Mouse (Mus musculus) intestine, postnatal 0 days (tissue): ENCODE results near the gene Mrpl54. TPM values are rescaled to one million over a fixed set of nuclear protein-coding genes. Genes with fewer than 3 reads are reported as not detected.

Source experiments
- ATAC-seq: fragments of 200-750 bp; cut with Nextera tagmentation; 2 replicates; pipeline ENCODE4 v1.8.0; 2017; ENCODE audit warnings: mild to moderate bottlenecking, moderate TSS enrichment, moderate library complexity
- H3K27ac ChIP-seq: fragments of 300-500 bp; sonication (generic); 2 replicates; pipeline ENCODE4 v1.5.1; 2014; ENCODE audit warnings: mild to moderate bottlenecking, low read depth, low read length, moderate library complexity
- H3K27me3 ChIP-seq: fragments of 300-500 bp; sonication (generic); replicated peaks from 2 replicates; pipeline ENCODE4 v1.6.1; 2014; ENCODE audit warnings: low read length, mixed read lengths; ENCODE audit not compliant: control insufficient read depth, insufficient read depth
- H3K36me3 ChIP-seq: fragments of 300-500 bp; sonication (generic); 2 replicates; pipeline ENCODE4 v1.6.1; 2014; ENCODE audit warnings: mild to moderate bottlenecking, moderate library complexity; ENCODE audit not compliant: control insufficient read depth, insufficient read depth
- H3K4me1 ChIP-seq: fragments of 300-500 bp; sonication (generic); replicated peaks from 2 replicates; pipeline ENCODE4 v1.6.1; 2014; ENCODE audit warnings: antibody characterized with exemption, low read length, mixed read lengths; ENCODE audit not compliant: control insufficient read depth, insufficient read depth
- H3K4me2 ChIP-seq: fragments of 300-500 bp; sonication (generic); replicated peaks from 2 replicates; pipeline ENCODE4 v1.6.1; 2014; ENCODE audit warnings: low read depth, mild to moderate bottlenecking, moderate library complexity
- H3K4me3 ChIP-seq: fragments of 300-500 bp; sonication (generic); 2 replicates; pipeline ENCODE4 v1.5.1; 2014; ENCODE audit warnings: low read depth, low read length
- H3K9ac ChIP-seq: fragments of 300-500 bp; sonication (generic); 2 replicates; pipeline ENCODE4 v1.6.1; 2014; ENCODE audit warnings: mild to moderate bottlenecking, low read depth, low read length
- H3K9me3 ChIP-seq: fragments of 300-500 bp; sonication (generic); 2 replicates; pipeline ENCODE4 v1.6.1; 2016; ENCODE audit warnings: mixed run types; ENCODE audit not compliant: control insufficient read depth
- CTCF ChIP-seq: sonication (generic); IDR thresholded peaks from 2 replicates; pipeline ENCODE4 v1.5.1; 2016; ENCODE audit warnings: low read depth, mild to moderate bottlenecking, control low read depth, antibody characterized with exemption, moderate library complexity
- WGBS: fragments of 180-500 bp; shearing (Covaris S2); extraction: QIAGEN DNeasy Blood & Tissue Kit; methylation state at CpG from one replicate; pipeline ENCODE4 v1.1.7; 2014; 5-methylcytosine and 5-hydroxymethylcytosine counted together
- polyA plus RNA-seq: library from polyadenylated mRNA; unstranded; fragments of >200 nt; fragmentation: Nextera tagmentation; extraction: Ambion mirVana; gene quantifications from 2 replicates; pipeline ENCODE4 v1.2.1, GENCODE M21; 2015

Gene Mrpl54
- polyA plus RNA-seq, 1 experiment from 2014 or later, result 287 TPM

DNA sequence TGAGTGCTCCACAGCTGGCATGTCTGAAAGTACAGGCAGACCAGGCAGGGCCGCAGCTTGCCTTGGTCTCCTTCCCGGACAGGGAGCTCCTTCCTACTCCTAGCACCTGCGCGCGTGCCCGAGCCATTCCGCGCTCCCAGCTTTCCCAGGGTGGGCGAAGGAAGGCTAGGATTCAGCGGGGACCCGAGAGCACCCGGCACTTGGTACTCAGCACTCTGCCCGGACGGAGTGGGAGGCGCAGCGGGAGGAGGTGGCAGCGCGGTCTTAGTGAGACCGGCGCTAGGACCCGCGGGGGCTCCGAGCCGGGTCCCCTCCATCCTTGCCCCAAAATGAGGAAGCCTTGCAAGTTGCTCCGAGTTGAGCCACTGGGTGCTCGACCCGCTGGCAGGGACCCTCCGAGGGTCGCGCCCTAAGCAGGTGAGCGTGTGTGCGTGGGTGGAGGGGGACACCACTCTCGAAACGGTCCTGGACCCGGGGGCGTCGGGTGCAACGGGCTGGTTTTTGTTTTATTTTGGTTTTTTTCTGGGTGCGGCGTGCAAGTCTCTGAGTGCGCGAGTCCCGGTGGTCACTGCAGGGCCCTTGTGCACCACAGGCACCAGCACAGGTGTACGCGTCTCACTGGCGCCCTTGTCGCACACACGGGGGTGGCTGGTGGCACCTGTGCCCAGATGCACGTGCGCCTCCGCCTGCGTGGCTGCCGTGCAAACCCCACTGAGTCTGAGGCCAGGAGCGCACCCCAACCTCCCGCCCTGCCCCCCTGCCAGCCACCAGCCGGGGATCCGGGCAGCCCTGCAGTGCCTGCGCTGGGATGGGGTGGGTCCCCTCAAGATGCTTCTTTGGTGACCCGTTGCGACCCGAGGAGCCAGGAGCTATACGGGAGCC lies 9.3 kb downstream of the Mrpl54 start:
- no peak for ATAC-seq
- Histone ChIP-seq H3K36me3 (no peaks in the 10 kb centered on the region; the same call in 1 of the 2 replicates), H3K27me3 (peaks cover 46% of the 10 kb centered on the region)

DNA sequence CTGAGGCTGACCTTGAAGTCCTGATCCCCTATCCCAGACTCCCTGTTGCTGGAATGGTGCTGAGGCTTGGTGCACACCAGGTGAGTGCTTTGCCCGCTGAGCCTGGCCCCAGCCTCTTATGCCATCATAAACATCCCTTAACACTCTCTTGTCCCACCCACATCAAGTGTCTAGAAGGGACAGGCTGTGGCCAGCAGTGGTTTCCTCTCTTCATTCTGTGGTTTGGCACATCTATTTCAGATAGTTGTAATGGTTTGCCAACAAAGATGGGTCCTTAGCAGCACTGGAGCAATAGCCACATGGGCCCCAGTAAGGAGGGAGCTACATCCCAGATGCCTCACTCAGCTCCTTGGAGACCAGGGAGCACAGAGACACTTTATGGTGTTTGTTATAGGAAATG lies 11.8 kb downstream of the Mrpl54 start:
- Histone ChIP-seq H3K4me3 (no peak overlapping the region), H3K27ac (no peak overlapping the region), H3K4me2 (no peak overlapping the region), H3K4me1 (no peaks in the 10 kb centered on the region), H3K36me3 (no peaks in the 10 kb centered on the region), H3K27me3 (peaks cover 55% of the 10 kb centered on the region), H3K9me3 (no peaks in the 10 kb centered on the region), H3K9ac (no peak overlapping the region)
- no peak for TF ChIP-seq CTCF
- ATAC-seq, result no peak
- WGBS, result 63% methylated on average over 1 of the region's 1 CpGs

More for the DNA sequence above, 9.3 kb downstream of the Mrpl54 start:
- no peak overlapping the region for H3K27ac ChIP-seq
- 2% methylated on average over 61 of the region's 62 CpGs for WGBS
- no peak for TF ChIP-seq CTCF
- peak overlapping the region; percentile 22; the same call in 1 of the 2 replicates for H3K9ac ChIP-seq
- H3K9me3 ChIP-seq, result peaks cover 3% of the 10 kb centered on the region; the same call in 1 of the 2 replicates
- peak overlapping the region; percentile 43 for H3K4me3 ChIP-seq
- H3K4me2 ChIP-seq, result peak overlapping the region; percentile 70
- H3K4me1 ChIP-seq, result no peaks in the 10 kb centered on the region

DNA sequence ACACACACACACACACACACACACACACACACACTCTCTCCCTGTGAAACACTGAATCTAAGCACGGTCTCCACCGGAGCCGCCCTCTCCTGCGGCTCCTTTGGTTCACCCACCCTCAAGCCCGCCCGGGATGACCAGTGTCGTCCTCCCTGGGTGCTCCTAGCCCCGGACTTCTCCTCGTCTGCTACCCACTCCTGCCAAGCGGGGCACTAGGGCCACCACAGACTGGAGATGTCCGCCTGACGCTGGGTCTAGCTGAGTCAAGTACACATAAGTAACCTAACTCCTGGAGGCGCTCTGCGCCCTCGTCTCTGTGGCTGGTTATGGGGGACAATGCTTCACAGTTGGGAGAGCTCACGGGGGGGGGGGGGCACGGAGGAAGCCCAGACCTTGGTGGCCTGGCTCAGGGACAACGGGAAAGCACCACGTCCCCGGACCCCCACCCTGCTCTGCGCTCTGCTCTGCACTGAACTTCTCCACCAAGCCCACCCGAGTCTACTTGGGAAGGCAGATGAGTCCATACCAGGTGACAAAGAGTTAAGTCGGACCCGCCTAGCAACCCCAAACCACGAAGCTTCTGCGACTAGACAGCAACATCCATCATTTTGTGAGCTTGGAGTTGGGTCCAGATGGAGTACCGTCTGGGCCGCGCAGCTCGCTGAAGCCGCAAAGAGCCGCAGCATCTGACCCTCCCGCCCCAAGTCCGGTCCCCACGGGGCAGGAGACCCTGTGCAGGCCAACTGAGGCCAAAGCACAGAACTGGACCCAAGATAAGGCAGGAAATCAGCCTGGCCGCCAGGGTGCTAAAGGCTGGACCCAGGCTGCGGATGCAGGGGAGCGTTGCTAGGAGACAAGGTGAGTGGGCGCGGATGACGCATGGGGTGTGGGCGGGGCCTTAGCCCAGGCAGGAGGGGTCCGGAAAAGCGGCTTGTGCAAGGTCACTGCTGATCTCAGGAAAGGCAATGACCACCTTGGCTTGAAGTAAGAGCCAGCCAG lies 14.0 kb downstream of the Mrpl54 start, which contains the start of gene Matk:
Gene Matk (plus strand): TSS at position 512 of the 996 bp plus-strand sequence.
- Histone ChIP-seq H3K4me3 (peak within 1 kb of the TSS; percentile 5; the same call in 1 of the 2 replicates), H3K27me3 (peaks cover 47% of the 10 kb centered on the region), H3K27ac (no peak within 1 kb of the TSS), H3K4me1 (peaks cover 5% of the 10 kb centered on the region; the same call in 1 of the 2 replicates), H3K4me2 (no peak within 1 kb of the TSS), H3K9ac (no peak within 1 kb of the TSS), H3K9me3 (no peaks in the 10 kb centered on the region), H3K36me3 (no peaks in the 10 kb centered on the region)
- peak; percentile 23; the same call in 1 of the 2 replicates for TF ChIP-seq CTCF
- WGBS, result 11% methylated on average over 44 of the region's 44 CpGs
- ATAC-seq, result no peak

DNA sequence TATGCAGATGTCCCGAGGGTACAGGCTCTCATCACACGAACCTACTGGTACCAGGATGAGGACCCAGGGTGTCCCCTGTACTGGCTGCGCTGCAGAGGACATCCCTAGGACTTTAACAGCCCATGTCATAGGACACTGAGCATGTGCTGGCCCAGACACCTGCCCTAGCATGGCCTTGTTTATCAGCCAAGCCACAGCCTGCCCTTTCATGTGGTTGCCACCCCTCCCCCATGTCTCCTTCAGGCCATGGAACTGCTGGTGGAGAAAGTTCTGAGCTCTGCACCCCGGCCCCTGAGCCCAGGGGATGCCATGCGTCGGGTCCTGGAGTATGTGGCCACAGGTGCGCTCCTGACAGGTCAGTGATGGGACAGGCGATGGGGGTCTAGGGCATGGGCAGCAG lies 17.3 kb downstream of the Mrpl54 start:
- ATAC-seq, result no peak
- Histone ChIP-seq H3K4me1 (peaks cover 5% of the 10 kb centered on the region), H3K9ac (no peak overlapping the region), H3K4me2 (no peak overlapping the region), H3K4me3 (no peak overlapping the region), H3K27ac (no peak overlapping the region; the same call in 1 of the 2 replicates), H3K27me3 (peaks cover 29% of the 10 kb centered on the region), H3K36me3 (no peaks in the 10 kb centered on the region), H3K9me3 (no peaks in the 10 kb centered on the region)
- 79% methylated on average over 8 of the region's 8 CpGs for WGBS
- no peak for TF ChIP-seq CTCF

DNA sequence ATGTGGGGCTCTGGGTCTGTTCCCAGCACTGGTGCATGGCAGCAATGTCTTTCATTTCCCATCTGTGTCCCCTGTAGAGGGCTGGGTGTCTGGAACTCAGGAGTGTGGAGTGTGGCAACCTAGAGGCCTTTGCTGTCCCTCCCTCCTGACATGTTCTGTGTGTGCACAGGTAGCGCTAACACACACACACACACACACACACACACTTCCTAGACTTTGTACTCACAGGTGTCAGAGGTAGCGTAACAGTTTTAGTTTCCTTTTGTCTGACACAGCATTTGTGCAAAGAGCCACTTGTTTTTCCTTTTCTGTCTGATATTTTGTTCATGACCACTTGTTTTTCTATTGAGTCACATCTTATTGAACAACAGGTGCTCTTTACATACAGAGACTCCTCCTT lies 18.9 kb downstream of the Mrpl54 start:
- no peak for TF ChIP-seq CTCF
- H3K4me1 ChIP-seq, result peaks cover 5% of the 10 kb centered on the region
- no peaks in the 10 kb centered on the region for H3K36me3 ChIP-seq
- 47% methylated on average over 2 of the region's 2 CpGs for WGBS
- no peak overlapping the region for H3K4me2 ChIP-seq
- no peak overlapping the region for H3K9ac ChIP-seq
- peaks cover 13% of the 10 kb centered on the region for H3K27me3 ChIP-seq
- ATAC-seq, result peak; percentile 72
- no peak overlapping the region for H3K4me3 ChIP-seq
- no peaks in the 10 kb centered on the region for H3K9me3 ChIP-seq
- peak overlapping the region; percentile 76 for H3K27ac ChIP-seq
